Mouse (Mus musculus) kidney, adult 2 months (tissue): ENCODE data around the gene Gm4491.

Source experiments
- CTCF ChIP-seq: fragments of 200-500 bp; conservative IDR thresholded peaks from 2 replicates; pipeline ENCODE4 v1.5.1; 2011; ENCODE audit warnings: low read depth, mild to moderate bottlenecking, control low read depth, low read length, moderate library complexity, mixed read lengths; ENCODE audit not compliant: insufficient read depth, insufficient read length
- POLR2A ChIP-seq: fragments of 200-500 bp; IDR thresholded peaks from one replicate; pipeline ENCODE4 v1.6.1; 2011; ENCODE audit warnings: low read depth, low read length, control low read depth

DNA sequence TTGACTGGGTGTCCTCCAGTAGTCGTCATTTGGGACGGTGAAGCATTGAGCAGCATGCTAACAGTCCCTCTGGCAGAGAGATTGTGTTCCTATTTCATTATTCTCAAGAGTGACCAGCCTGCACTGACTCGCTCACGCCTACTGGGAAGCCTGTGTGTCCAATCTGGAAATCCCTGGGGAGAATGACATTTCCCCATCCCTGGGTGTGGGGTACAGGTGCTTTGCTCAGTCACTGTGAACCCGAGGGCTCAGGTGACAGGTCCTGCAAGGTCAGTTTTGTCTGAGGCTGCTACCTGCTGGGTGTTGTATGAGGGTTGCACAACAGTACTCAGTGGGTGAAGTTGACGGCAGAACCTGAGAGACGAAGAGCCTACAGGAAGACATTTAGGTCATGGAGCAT is 6.6 kb upstream of the Gm4491 start:
- no peak for TF ChIP-seq POLR2A
- TF ChIP-seq CTCF, result no peak
